Mouse (Mus musculus) thymus, postnatal 25 days (tissue): ENCODE measurements at regions not wholly inside any gene's neighbourhood (a gene's known extent, or its start where the extent isn't known, plus 50 kb on each side); places are given as distances from the start of the nearest gene placed in this dataset.

Source experiments
- DNase-seq: peaks from one replicate; pipeline ENCODE4 v3.0.0; 2022

GRCm38 (mm10) chr6:60217840-60218239 is 611.8 kb downstream of the Snca start:
- DNase-seq: no peak

GRCm38 (mm10) chr6:60201548-60201947 is 628.1 kb downstream of the Snca start:
- peak; percentile 1 for DNase-seq
